ENCODE assay signal across 16 mouse cellular contexts in genomic region chr12:69394456-69394855, GRCm38 (mm10). TPM values are rescaled to one million over a fixed set of nuclear protein-coding genes. Genes with fewer than 3 reads are reported as not detected.
DNase-seq lines count a peak whose midpoint lies in the region; TF ChIP-seq lines count a peak whose summit lies in the region.
"Had no signal": no experiment of that assay in that cellular context is flagged by ENCODE, and none has a peak within 500 bp of the region (broad histone marks: within the 10 kb centered on the region; RNA-seq: fewer than 3 reads in every experiment).

No protein-coding gene starts in this region.

- H3K27ac ChIP-seq in gastrocnemius, adult 2 months: no peak overlapping the region
- H3K27ac ChIP-seq: embryonic facial prominence, embryonic 13.5 days; hindbrain, embryonic 12.5 days; limb, embryonic 13.5 days; liver, embryonic 13.5 days; neural tube, embryonic 13.5 days had no signal

- H3K4me3 ChIP-seq in gastrocnemius, adult 2 months: no peak overlapping the region
- H3K4me3 ChIP-seq: embryonic facial prominence, embryonic 13.5 days; hindbrain, embryonic 12.5 days; limb, embryonic 13.5 days; liver, embryonic 13.5 days; neural tube, embryonic 13.5 days had no signal

- DNase-seq in gastrocnemius, adult 2 months: peak; percentile 55
- DNase-seq in gastrocnemius, adult 18-20 months (ENCODE audit: low spot score): no peak
- DNase-seq in layer of hippocampus, postnatal 10 days (ENCODE audit: low spot score in 2 of 2): peak; percentile 44 to 64
- DNase-seq in layer of hippocampus, adult 18-20 months (ENCODE audit: low spot score in 2 of 2): no peak
- DNase-seq in cerebellum, adult 8-10 months: peak; percentile 89
- DNase-seq in cerebellum, postnatal 4 days (ENCODE audit: low spot score in 2 of 2): peak; percentile 26 to 79
- DNase-seq in lung, postnatal 36 days: no peak
- DNase-seq in ovary, postnatal 14 days (ENCODE audit: low spot score): no peak
- DNase-seq: adrenal gland, postnatal 10 days; kidney, postnatal 4 days; liver, embryonic 13.5 days; lung, embryonic 14.5 days had no signal

- no peak for TF ChIP-seq CTCF in gastrocnemius, adult 2 months (IDR thresholded peaks at IDR 0.05)

- intact Hi-C loops in gastrocnemius, adult 2 months (cut with DNase I): no loop called here

RNA-seq across cellular contexts. Expression of gene Gm9887, which starts 22.2 kb away (rescaled TPM):
- not detected for total RNA-seq in gastrocnemius, adult 2 months (2021)
- total RNA-seq in gastrocnemius, adult 18-20 months (2021): not detected
- 1 to 10 TPM; 1.2 to 1.5 TPM for total RNA-seq in layer of hippocampus, postnatal 10 days (2021)
- total RNA-seq in layer of hippocampus, adult 18-20 months (2021): not detected

RNA-seq across cellular contexts. Expression of gene Arf6, which starts 22.5 kb away (rescaled TPM):
- total RNA-seq in gastrocnemius, adult 2 months (2021): 10 to 100 TPM; 20.5 to 20.8 TPM
- total RNA-seq in gastrocnemius, adult 18-20 months (2021): 10 to 100 TPM; 19.1 to 26.3 TPM
- total RNA-seq in layer of hippocampus, postnatal 10 days (2021): 10 to 100 TPM; 64.8 to 69.0 TPM
- total RNA-seq in layer of hippocampus, adult 18-20 months (2021): 10 to 100 TPM; 47.2 to 49.9 TPM

RNA-seq across cellular contexts. Expression of gene Nemf, which starts 37.5 kb away (rescaled TPM):
- 10 to 100 TPM; 23.1 to 23.6 TPM for total RNA-seq in gastrocnemius, adult 2 months (2021)
- total RNA-seq in gastrocnemius, adult 18-20 months (2021): 10 to 100 TPM; 18.7 to 20.9 TPM
- 10 to 100 TPM; 44.7 to 52.6 TPM for total RNA-seq in layer of hippocampus, postnatal 10 days (2021)
- 10 to 100 TPM; 43.5 to 54.5 TPM for total RNA-seq in layer of hippocampus, adult 18-20 months (2021)

Comparison
In these comparisons a context has a peak if more than half of its experiments do, and no peak if none do; other contexts are left out.
1. DNase-seq: peak in gastrocnemius, adult 2 months (single experiment), layer of hippocampus, postnatal 10 days (2 of 2), cerebellum, adult 8-10 months (single experiment) and cerebellum, postnatal 4 days (2 of 2); none in gastrocnemius, adult 18-20 months (single experiment), layer of hippocampus, adult 18-20 months (0 of 2), lung, postnatal 36 days (single experiment) and ovary, postnatal 14 days (single experiment).